Mouse (Mus musculus) frontal cortex, postnatal 14 days (tissue): ENCODE measurements around the gene Psmb6.
"Not testable (repeated sequence)": the region's sequence is repeated elsewhere in the genome, so short reads cannot be mapped to it uniquely, and the experiment has no call there.

Source experiments
- DNase-seq, 2 experiments: peaks; one replicate each; pipeline ENCODE4 v3.0.0; 2022; ENCODE audit warnings: low spot score in 2 of 2

Psmb6 gene

GRCm38 (mm10) chr11:70570614-70571013 lies 45.4 kb downstream of the Psmb6 start:
- not testable (repeated sequence) for DNase-seq

GRCm38 (mm10) chr11:70571641-70572040 lies 46.5 kb downstream of the Psmb6 start:
- no peak for DNase-seq

GRCm38 (mm10) chr11:70572348-70572902 lies 47.3 kb downstream of the Psmb6 start:
- no peak for DNase-seq

- DNase-seq = no peak
Measured at GRCm38 (mm10) chr11:70573872-70574271, 48.7 kb downstream of the Psmb6 start.

- no peak for DNase-seq
Measured at GRCm38 (mm10) chr11:70577201-70577600, 52.0 kb downstream of the Psmb6 start.
